Mouse (Mus musculus): ENCODE measurements around the gene Cmip. TPM values are rescaled to one million over a fixed set of nuclear protein-coding genes. Genes with fewer than 3 reads are reported as not detected.
"Not testable (repeated sequence)": the region's sequence is repeated elsewhere in the genome, so short reads cannot be mapped to it uniquely, and the experiment has no call there.

Cmip gene
- total RNA-seq, 2 experiments from 2014 or later = 9.6 to 40.2 TPM

- no peak for ATAC-seq (replicated peaks; ENCODE audit: low FRiP score, low TSS enrichment, poor library complexity, severe bottlenecking)
These were observed 144.0 kb downstream of the Cmip start for GRCm38 (mm10) chr8:117400820-117401219.

- ATAC-seq (replicated peaks; ENCODE audit: low FRiP score, low TSS enrichment, poor library complexity, severe bottlenecking) = no peak
These were observed 145.0 kb downstream of the Cmip start for GRCm38 (mm10) chr8:117401880-117402279.

DNA sequence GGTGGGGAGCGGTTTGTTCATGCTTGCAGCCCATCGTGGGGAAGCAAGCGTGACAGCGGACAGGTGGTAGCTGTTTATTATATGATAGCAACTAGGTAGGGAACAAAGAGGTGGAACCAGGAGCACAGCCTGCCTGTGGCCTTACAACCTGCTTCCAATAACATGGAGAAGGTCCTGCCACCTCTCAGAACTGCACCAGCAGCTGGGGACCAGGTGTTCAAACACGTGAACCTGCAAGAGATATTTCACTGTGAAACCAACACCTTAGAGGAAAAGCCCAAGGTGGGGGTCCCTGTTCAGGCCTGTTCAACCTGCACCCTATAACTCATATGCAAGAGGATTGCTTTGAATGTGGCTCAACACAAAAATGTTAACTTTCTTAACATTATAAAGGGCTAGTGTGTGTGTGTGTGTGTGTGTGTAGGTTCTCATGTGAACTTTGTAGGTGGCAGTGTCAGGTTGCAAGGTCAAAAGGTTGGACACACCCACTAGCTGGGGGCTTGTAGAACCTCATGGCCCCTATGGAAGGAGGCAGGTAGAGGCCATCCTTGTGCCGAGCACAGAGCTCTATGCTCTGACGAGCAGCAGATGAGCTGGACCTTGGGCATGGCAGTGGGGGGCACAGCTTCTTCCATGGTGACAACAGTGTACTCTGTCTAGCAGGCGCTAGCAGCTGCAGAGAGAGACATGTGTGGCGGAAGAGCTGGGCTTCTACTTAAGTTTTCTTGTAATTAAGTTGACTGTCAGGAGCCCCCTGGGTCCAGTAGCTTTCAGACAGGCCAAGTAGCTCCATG, 146.2 kb downstream of the Cmip start:
- ATAC-seq (replicated peaks; ENCODE audit: low FRiP score, low TSS enrichment, poor library complexity, severe bottlenecking) = no peak

GRCm38 (mm10) chr8:117403705-117404476, 147.0 kb downstream of the Cmip start:
- ATAC-seq (replicated peaks; ENCODE audit: low FRiP score, low TSS enrichment, poor library complexity, severe bottlenecking) = no peak

- ATAC-seq (replicated peaks; ENCODE audit: low FRiP score, low TSS enrichment, poor library complexity, severe bottlenecking) = no peak
These were observed 149.2 kb downstream of the Cmip start for GRCm38 (mm10) chr8:117406081-117406480.

GRCm38 (mm10) chr8:117408634-117409033, 151.8 kb downstream of the Cmip start:
- no peak for ATAC-seq (replicated peaks; ENCODE audit: low FRiP score, low TSS enrichment, poor library complexity, severe bottlenecking)

DNA sequence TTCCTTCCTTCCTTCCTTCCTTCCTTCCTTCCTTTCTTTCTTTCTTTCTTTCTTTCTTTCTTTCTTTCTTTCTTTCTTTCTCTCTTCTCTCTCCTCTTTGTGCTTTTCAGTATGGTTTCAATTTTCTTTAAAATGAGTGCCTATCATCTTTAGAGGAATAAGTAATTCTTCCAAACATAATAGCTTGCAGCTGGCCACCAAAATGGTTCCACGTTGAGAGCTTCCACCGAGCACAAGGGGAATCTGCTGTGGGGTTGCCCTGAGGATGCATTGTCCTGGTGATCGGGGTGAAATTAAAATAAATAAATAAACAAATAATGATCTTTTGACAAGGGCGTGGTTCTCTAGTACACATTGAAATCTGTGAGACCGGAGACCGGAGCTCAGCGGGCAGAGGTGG, 152.2 kb downstream of the Cmip start:
- no peak for ATAC-seq (replicated peaks; ENCODE audit: low FRiP score, low TSS enrichment, poor library complexity, severe bottlenecking)

DNA sequence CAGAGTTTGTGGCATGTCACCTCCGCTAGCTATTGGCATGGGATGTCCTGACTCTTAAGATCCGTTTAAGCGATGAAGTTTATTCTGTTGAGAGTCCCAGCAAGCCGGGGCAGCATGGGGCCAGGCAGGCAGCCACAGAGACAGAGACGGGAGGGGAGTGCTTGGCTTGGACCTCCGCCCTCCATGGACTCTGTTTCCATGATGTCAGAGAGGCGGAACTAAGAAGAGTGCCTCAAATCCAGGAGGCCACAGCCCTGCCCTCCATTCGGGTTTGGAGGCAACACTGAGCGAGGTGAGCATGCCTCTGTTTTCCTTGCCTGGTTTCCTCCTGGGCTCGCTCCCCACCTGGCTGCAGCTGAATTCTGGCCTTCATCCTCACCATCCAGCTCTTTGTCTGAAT, 153.5 kb downstream of the Cmip start:
- ATAC-seq (replicated peaks; ENCODE audit: low FRiP score, low TSS enrichment, poor library complexity, severe bottlenecking) = no peak

- no peak for ATAC-seq (replicated peaks; ENCODE audit: low FRiP score, low TSS enrichment, poor library complexity, severe bottlenecking)
These were observed 154.0 kb downstream of the Cmip start for GRCm38 (mm10) chr8:117410901-117411300.

DNA sequence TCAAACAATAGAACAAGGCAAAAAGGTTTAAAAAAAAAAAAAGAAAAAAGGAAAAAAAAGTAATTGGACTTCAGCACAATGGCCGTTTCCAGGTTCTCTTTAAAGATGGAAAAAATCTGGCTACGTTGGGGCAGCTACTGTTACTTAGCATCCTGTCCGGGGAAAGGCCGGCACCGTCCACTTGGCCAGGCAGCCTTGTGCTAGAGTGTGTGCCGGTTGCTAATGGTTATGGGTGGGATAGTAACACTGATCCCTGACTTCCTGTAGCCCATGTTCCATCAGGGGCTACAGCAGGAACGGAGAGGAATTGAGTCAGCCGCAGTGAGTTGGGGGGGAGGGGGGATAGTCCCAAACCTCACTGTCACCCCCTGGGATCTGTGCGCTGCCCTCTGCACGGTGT, 155.4 kb downstream of the Cmip start:
- ATAC-seq (replicated peaks; ENCODE audit: low FRiP score, low TSS enrichment, poor library complexity, severe bottlenecking) = no peak

- no peak for ATAC-seq (replicated peaks; ENCODE audit: low FRiP score, low TSS enrichment, poor library complexity, severe bottlenecking)
These were observed 161.0 kb downstream of the Cmip start for GRCm38 (mm10) chr8:117417830-117418229.

DNA sequence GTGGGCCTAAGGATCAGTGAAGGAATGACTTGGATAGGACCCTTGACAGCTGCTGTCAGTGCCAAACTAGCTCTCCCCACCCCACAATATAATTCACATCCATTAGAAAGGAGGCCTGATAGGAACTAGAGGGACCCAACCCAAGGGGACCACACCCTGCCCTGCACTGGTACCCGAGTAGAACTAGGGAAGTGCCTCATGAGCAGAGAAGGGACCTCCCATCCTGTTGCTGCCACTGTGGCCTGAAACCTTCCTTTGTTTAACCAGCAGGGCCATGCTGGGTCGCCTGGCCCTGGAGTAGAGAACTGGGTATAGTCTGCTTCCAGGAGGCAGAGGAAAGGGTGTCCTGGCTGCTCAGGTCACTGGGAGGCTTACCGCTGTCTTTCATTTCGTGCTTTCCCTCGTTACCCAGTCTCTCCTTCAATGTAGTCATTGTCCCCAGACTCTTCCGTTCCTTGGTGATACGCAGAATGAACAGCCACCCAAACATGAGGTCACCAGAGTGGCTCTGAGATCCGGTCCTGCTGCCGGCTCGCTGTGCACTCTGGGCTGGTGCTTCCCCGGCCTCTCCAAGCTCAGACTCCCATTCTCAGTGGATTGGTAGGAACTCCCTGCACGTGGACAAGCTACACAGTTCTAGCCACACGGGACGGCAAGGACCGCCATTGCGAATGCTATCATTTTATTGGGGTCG, 164.1 kb downstream of the Cmip start:
- no peak for ATAC-seq (replicated peaks; ENCODE audit: low FRiP score, low TSS enrichment, poor library complexity, severe bottlenecking)

- no peak for ATAC-seq (replicated peaks; ENCODE audit: low FRiP score, low TSS enrichment, poor library complexity, severe bottlenecking)
These were observed 165.0 kb downstream of the Cmip start for GRCm38 (mm10) chr8:117421838-117422237.

DNA sequence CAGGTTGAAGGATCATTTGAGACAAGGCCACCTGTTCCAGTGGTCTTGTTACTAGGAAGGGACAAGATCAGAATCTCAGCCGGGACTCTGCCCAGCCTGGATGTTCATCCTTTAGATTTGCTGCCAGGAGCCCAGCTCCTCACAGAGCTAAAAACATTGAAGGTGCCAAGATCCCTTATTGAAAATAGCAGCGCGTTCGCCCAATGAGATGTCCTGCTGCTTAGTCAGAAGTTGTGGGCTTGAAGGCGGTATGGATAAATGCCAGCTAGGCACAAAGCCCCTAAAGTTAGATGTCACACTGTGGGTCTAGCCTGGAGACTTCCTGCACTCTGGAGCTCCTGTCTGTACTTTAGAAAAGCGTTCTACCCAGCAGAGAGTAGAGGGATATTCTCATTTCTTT, 165.5 kb downstream of the Cmip start:
- ATAC-seq (replicated peaks; ENCODE audit: low FRiP score, low TSS enrichment, poor library complexity, severe bottlenecking) = no peak

DNA sequence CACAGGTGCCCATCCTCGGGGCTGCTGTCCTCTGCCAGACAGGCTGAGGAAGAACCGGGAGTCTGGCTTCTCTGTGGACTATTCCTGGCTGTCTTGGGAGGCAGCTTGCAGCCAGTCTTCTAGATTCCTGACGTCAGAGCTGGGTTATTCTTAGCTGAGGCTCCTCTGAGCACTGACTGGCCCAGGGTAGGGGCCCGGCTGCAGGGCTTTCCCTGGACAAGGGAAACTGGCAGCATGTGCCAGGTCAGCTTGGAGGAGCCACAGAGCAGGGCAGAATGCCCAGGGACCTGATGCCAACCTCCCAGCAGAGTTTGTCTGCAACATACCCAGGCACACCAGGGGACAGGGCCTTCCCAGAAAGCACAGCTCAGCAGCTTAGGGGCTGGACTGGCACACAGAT, 166.2 kb downstream of the Cmip start:
- ATAC-seq (replicated peaks; ENCODE audit: low FRiP score, low TSS enrichment, poor library complexity, severe bottlenecking) = no peak

- ATAC-seq (replicated peaks; ENCODE audit: low FRiP score, low TSS enrichment, poor library complexity, severe bottlenecking) = not testable (repeated sequence)
These were observed 171.0 kb downstream of the Cmip start for GRCm38 (mm10) chr8:117427816-117428215.

GRCm38 (mm10) chr8:117428524-117429162, 171.8 kb downstream of the Cmip start:
- ATAC-seq (replicated peaks; ENCODE audit: low FRiP score, low TSS enrichment, poor library complexity, severe bottlenecking) = no peak

- no peak for ATAC-seq (replicated peaks; ENCODE audit: low FRiP score, low TSS enrichment, poor library complexity, severe bottlenecking)
These were observed 173.8 kb downstream of the Cmip start for GRCm38 (mm10) chr8:117430624-117431023.

- ATAC-seq (replicated peaks; ENCODE audit: low FRiP score, low TSS enrichment, poor library complexity, severe bottlenecking) = no peak
These were observed 174.7 kb downstream of the Cmip start for GRCm38 (mm10) chr8:117431554-117431953.

DNA sequence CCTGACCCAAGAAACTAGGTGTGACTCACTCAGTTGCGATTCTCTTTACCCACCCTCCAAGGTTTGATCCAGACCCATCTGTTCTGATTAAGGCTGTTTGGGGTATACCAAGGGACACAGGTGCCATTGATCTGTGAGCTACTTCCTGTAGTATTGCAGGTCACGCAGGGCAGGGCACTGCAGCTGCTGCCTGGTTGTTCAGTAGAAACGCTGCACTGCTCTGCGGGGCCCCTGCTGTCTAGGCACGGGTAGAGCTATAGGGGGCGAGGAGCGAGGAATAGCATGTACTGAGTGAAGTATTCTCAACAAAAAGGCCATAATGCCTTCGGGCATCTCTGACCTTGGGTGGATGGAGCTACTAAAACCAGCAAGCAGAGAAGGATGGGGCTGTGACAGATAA, 175.2 kb downstream of the Cmip start:
- no peak for ATAC-seq (replicated peaks; ENCODE audit: low FRiP score, low TSS enrichment, poor library complexity, severe bottlenecking)
